Comparison of ENCODE assay signal across 23 mouse cellular contexts in genomic region chr2:122011441-122011840, GRCm38 (mm10). TPM values are rescaled to one million over a fixed set of nuclear protein-coding genes. Genes with fewer than 3 reads are reported as not detected.
DNase-seq lines count a peak whose midpoint lies in the region; ATAC-seq and TF ChIP-seq lines count a peak whose summit lies in the region.
"Had no signal": no experiment of that assay in that cellular context is flagged by ENCODE, and none has a peak within 500 bp of the region (broad histone marks: within the 10 kb centered on the region; RNA-seq: fewer than 3 reads in every experiment).

No protein-coding gene starts in this region.

- peak; percentile 68 to 69 for ATAC-seq in hematopoietic stem cell, adult 5-6 weeks (replicated peaks in 1 of 2; ENCODE audit: insufficient read depth in 1 of 2, low FRiP score in 2 of 2, low TSS enrichment in 1 of 2, low read depth in 1 of 2, poor library complexity in 2 of 2, severe bottlenecking in 2 of 2)
- ATAC-seq in megakaryocyte-erythroid progenitor cell, adult 5-6 weeks (replicated peaks; ENCODE audit: low FRiP score, low TSS enrichment, poor library complexity, severe bottlenecking), result peak; percentile 77
- ATAC-seq in cerebellum, adult (ENCODE audit: insufficient number of reproducible peaks, low FRiP score, low TSS enrichment), result no peak
- ATAC-seq: CD4-positive, CD25-positive, alpha-beta regulatory T cell, adult 4 months; forebrain, embryonic 13.5 days; forebrain, embryonic 15.5 days; forebrain, postnatal 0 days had no signal

- no peak for TF ChIP-seq POLR2A in CH12.LX (IDR thresholded peaks at IDR 0.05; ENCODE audit: low read depth, low read length)

- TF ChIP-seq RAD21 in CH12.LX (IDR thresholded peaks at IDR 0.05; ENCODE audit: low read depth, low read length), result no peak

- H3K9ac ChIP-seq in CH12.LX (ENCODE audit: insufficient read depth, low read depth), result no peak overlapping the region
- H3K9ac ChIP-seq: embryonic facial prominence, embryonic 12.5 days; forebrain, embryonic 13.5 days; forebrain, embryonic 15.5 days; forebrain, postnatal 0 days had no signal

- H3K4me1 ChIP-seq in CH12.LX (ENCODE audit: control insufficient read depth in 1 of 2, insufficient read depth in 2 of 2), result peaks cover 0 to 44% of the 10 kb centered on the region in 2 experiments; a peak in 2 of 4 replicates
- H3K4me1 ChIP-seq: embryonic facial prominence, embryonic 10.5 days; embryonic facial prominence, embryonic 12.5 days; forebrain, embryonic 13.5 days; forebrain, embryonic 15.5 days had no signal

- H3K4me3 ChIP-seq in CH12.LX (replicated peaks in 1 of 3; ENCODE audit: low read depth in 2 of 3, low read length in 2 of 3, poor library complexity in 1 of 3), result no peak overlapping the region
- H3K4me3 ChIP-seq: embryonic facial prominence, embryonic 10.5 days; embryonic facial prominence, embryonic 12.5 days; forebrain, embryonic 13.5 days; forebrain, embryonic 15.5 days had no signal

- H3K36me3 ChIP-seq in CH12.LX (replicated peaks in 1 of 2; ENCODE audit: control insufficient read depth in 1 of 2, insufficient read depth in 1 of 2, low read length in 1 of 2), result peaks cover 5 to 22% of the 10 kb centered on the region in 2 experiments

- in situ Hi-C loops in CH12.LX (cut with MboI; ENCODE audit: low pct_ligation_motif_present, low pct_unique_long_range_greater_than_20kb, low sequenced_read_pairs), result no loop called here

- peak overlapping the region; percentile 75 for H3K27ac ChIP-seq in CH12.LX (ENCODE audit: insufficient read depth, low read depth)
- H3K27ac ChIP-seq: embryonic facial prominence, embryonic 10.5 days; embryonic facial prominence, embryonic 12.5 days; forebrain, embryonic 13.5 days; forebrain, embryonic 15.5 days had no signal

- no peaks in the 10 kb centered on the region for H3K79me2 ChIP-seq in CH12.LX (replicated peaks; ENCODE audit: control insufficient read depth, extremely low read depth, insufficient read depth, poor library complexity, severe bottlenecking)

- H3K9me3 ChIP-seq in CH12.LX (replicated peaks; ENCODE audit: low read length), result no peaks in the 10 kb centered on the region
- H3K9me3 ChIP-seq: embryonic facial prominence, embryonic 10.5 days; embryonic facial prominence, embryonic 12.5 days; forebrain, embryonic 13.5 days; forebrain, embryonic 15.5 days had no signal

- no peaks in the 10 kb centered on the region for H3K27me3 ChIP-seq in CH12.LX (replicated peaks)
- H3K27me3 ChIP-seq: embryonic facial prominence, embryonic 12.5 days; forebrain, embryonic 13.5 days; forebrain, embryonic 15.5 days had no signal

- no peak for TF ChIP-seq CTCF in CH12.LX (conservative IDR thresholded peaks at IDR 0.05 in 1 of 2, IDR thresholded peaks at IDR 0.05 in 1 of 2; ENCODE audit: low read depth in 2 of 2, low read length in 2 of 2)

- DNase-seq in 416B (ENCODE audit: low read depth) (peak; percentile 74), CH12.LX (ENCODE audit: extremely low read depth) (peak; percentile 62)
- no peak for DNase-seq in kidney, postnatal 4 days
- no peak for DNase-seq in cerebellum, adult 9-10 months
- DNase-seq: adrenal gland, adult 2 months; adrenal gland, postnatal 10 days; adrenal gland, postnatal 25 days; B cell, adult 2 months; cerebellum, adult 11-12 months; cerebellum, adult 2 months; cerebellum, adult 9-11 months; cerebellum, postnatal 14 days; cerebellum, postnatal 36 days; forebrain, postnatal 0 days had no signal

- H3K4me2 ChIP-seq in CH12.LX (ENCODE audit: insufficient read depth, low read depth, poor library complexity, severe bottlenecking), result peak overlapping the region; percentile 4; the same call in 1 of the 2 replicates
- H3K4me2 ChIP-seq: embryonic facial prominence, embryonic 12.5 days; forebrain, embryonic 13.5 days; forebrain, embryonic 15.5 days had no signal

- no peak for TF ChIP-seq EP300 in CH12.LX (IDR thresholded peaks at IDR 0.05; ENCODE audit: low read length)

- dilution Hi-C loops in CH12.LX (cut with MboI; ENCODE audit: extremely low pct_ligation_motif_present, extremely low pct_unique_long_range_greater_than_20kb, low sequenced_read_pairs), result no loop called here

TF ChIP-seq in CH12.LX, 34 proteins besides CTCF, POLR2A, EP300 and RAD21:
- TF ChIP-seq BHLHE40 (IDR thresholded peaks at IDR 0.05; ENCODE audit: low read depth, low read length) (no peak), NRF1 (IDR thresholded peaks at IDR 0.05; ENCODE audit: low read depth, low read length) (no peak), UBTF (IDR thresholded peaks at IDR 0.05; ENCODE audit: low read depth, low read length) (no peak), HCFC1 (IDR thresholded peaks at IDR 0.05; ENCODE audit: low read depth, low read length) (no peak), ZNF384 (IDR thresholded peaks at IDR 0.05; ENCODE audit: low read depth, low read length) (no peak), POLR2AphosphoS2 (IDR thresholded peaks at IDR 0.05; ENCODE audit: low read depth, low read length) (no peak), MAX (IDR thresholded peaks at IDR 0.05; ENCODE audit: low read length) (no peak)

RNA-seq across cellular contexts. Expression of gene Eif3j1, which starts 16.9 kb away (rescaled TPM):
- total RNA-seq in CH12.LX (2012; rRNA removed) (20.1 and 27.9 TPM in 2 replicates), CH12.LX (2014; rRNA removed) (40.1 and 40.5 TPM in 2 replicates)
- polyA plus RNA-seq in CH12.LX (2012; ENCODE audit: insufficient read length, low read depth), result 26.3 and 27.9 TPM in 2 replicates
- total RNA-seq in hematopoietic stem cell, adult 5-6 weeks (2017), result 31.4 and 32.9 TPM in 2 replicates
- total RNA-seq in megakaryocyte-erythroid progenitor cell, adult 5-6 weeks (2014; fragmentation: Nextera tagmentation), result 32.2 and 35.0 TPM in 2 replicates
- total RNA-seq in megakaryocyte-erythroid progenitor cell, adult 5-6 weeks (2017), result 42.7 and 46.7 TPM in 2 replicates

RNA-seq across cellular contexts. Expression of gene Mageb3, which starts 55.5 kb away (rescaled TPM):
- total RNA-seq in CH12.LX (2012; rRNA removed) (0.04 TPM in 1 of 2 replicates, not detected in the other), CH12.LX (2014; rRNA removed) (not detected in 2 replicates)
- not detected in 2 replicates for polyA plus RNA-seq in CH12.LX (2012; ENCODE audit: insufficient read length, low read depth)
- total RNA-seq in hematopoietic stem cell, adult 5-6 weeks (2017), result 1.4 and 1.6 TPM in 2 replicates
- not detected in 2 replicates for total RNA-seq in megakaryocyte-erythroid progenitor cell, adult 5-6 weeks (2014; fragmentation: Nextera tagmentation)
- 0.52 and 0.72 TPM in 2 replicates for total RNA-seq in megakaryocyte-erythroid progenitor cell, adult 5-6 weeks (2017)
- total RNA-seq: adrenal gland, adult 2 months; adrenal gland, postnatal 10 days; adrenal gland, postnatal 25 days; MEL had no signal
- polyA plus RNA-seq: CD4-positive, CD25-positive, alpha-beta regulatory T cell, adult 4 months had no signal

RNA-seq across cellular contexts. Expression of gene Ctdspl2, which starts 55.6 kb away (rescaled TPM):
- 28.5 and 30.8 TPM in 2 replicates for total RNA-seq in CH12.LX (2012; rRNA removed)
- total RNA-seq in CH12.LX (2014; rRNA removed), result 55.8 and 57.1 TPM in 2 replicates
- polyA plus RNA-seq in CH12.LX (2012; ENCODE audit: insufficient read length, low read depth), result 23.2 and 24.0 TPM in 2 replicates
- 85.4 and 88.9 TPM in 2 replicates for total RNA-seq in hematopoietic stem cell, adult 5-6 weeks (2017)
- 34.2 and 37.9 TPM in 2 replicates for total RNA-seq in megakaryocyte-erythroid progenitor cell, adult 5-6 weeks (2014; fragmentation: Nextera tagmentation)
- total RNA-seq in megakaryocyte-erythroid progenitor cell, adult 5-6 weeks (2017), result 62.2 and 78.4 TPM in 2 replicates

Comparison
In these comparisons a context has a peak if more than half of its experiments do, and no peak if none do; other contexts are left out.
1. DNase-seq: peak in 416B (single experiment) and CH12.LX (single experiment); none in kidney, postnatal 4 days (0 of 2) and cerebellum, adult 9-10 months (single experiment).